Mouse (Mus musculus) embryo, embryonic 11.5 days (tissue): Measurements from ENCODE around the gene Cln6.
"Not testable (repeated sequence)": the region's sequence is repeated elsewhere in the genome, so short reads cannot be mapped to it uniquely, and the experiment has no call there.

Experiments
- DNase-seq: peaks from one replicate; pipeline ENCODE4 v3.0.0-alpha.2; 2012; ENCODE audit warnings: low read depth, low spot score

Cln6 gene

GRCm38 (mm10) chr9:62838506-62839171, at the start of gene Cln6:
Gene Cln6, plus strand, starts transcription at chr9:62838785.
- DNase-seq: peak; percentile 73

- DNase-seq: no peak
These were observed 48.7 kb upstream of the Cln6 start for GRCm38 (mm10) chr9:62789856-62790255.

GRCm38 (mm10) chr9:62799218-62799617, 39.4 kb upstream of the Cln6 start:
- DNase-seq: not testable (repeated sequence)

GRCm38 (mm10) chr9:62810095-62810494, 28.5 kb upstream of the Cln6 start:
- DNase-seq: no peak

GRCm38 (mm10) chr9:62810543-62811515, 27.8 kb upstream of the Cln6 start:
- no peak for DNase-seq

- DNase-seq: peak; percentile 82
These were observed 27.0 kb upstream of the Cln6 start, which contains the start of gene Fem1b for GRCm38 (mm10) chr9:62811516-62812121. Gene Fem1b, minus strand, starts transcription at chr9:62811934.

GRCm38 (mm10) chr9:62812216-62813049, 26.2 kb upstream of the Cln6 start:
- no peak for DNase-seq

GRCm38 (mm10) chr9:62814751-62815150, 23.8 kb upstream of the Cln6 start:
- no peak for DNase-seq

- DNase-seq: no peak
These were observed 22.1 kb upstream of the Cln6 start for GRCm38 (mm10) chr9:62816323-62817098.

GRCm38 (mm10) chr9:62817099-62817571, 21.4 kb upstream of the Cln6 start:
- DNase-seq: no peak

- DNase-seq: no peak
These were observed 20.6 kb upstream of the Cln6 start for GRCm38 (mm10) chr9:62817828-62818614.

- DNase-seq: no peak
These were observed 19.1 kb upstream of the Cln6 start for GRCm38 (mm10) chr9:62819494-62819893.

- DNase-seq: not testable (repeated sequence)
These were observed 18.7 kb upstream of the Cln6 start for GRCm38 (mm10) chr9:62819910-62820309.

- no peak for DNase-seq
These were observed 17.8 kb upstream of the Cln6 start for GRCm38 (mm10) chr9:62820829-62821228.

GRCm38 (mm10) chr9:62821811-62822210, 16.8 kb upstream of the Cln6 start:
- no peak for DNase-seq

- no peak for DNase-seq
These were observed 12.7 kb upstream of the Cln6 start for GRCm38 (mm10) chr9:62825791-62826393.

GRCm38 (mm10) chr9:62826456-62826855, 12.1 kb upstream of the Cln6 start:
- DNase-seq: no peak

GRCm38 (mm10) chr9:62827939-62828652, 10.5 kb upstream of the Cln6 start:
- DNase-seq: no peak
